Mouse (Mus musculus): ENCODE measurements around the gene Tmem176b. TPM values are rescaled to one million over a fixed set of nuclear protein-coding genes. Genes with fewer than 3 reads are reported as not detected.
"Not testable (repeated sequence)": the region's sequence is repeated elsewhere in the genome, so short reads cannot be mapped to it uniquely, and the experiment has no call there.

Tmem176b gene
- polyA plus RNA-seq, 1 experiment: 92.9 TPM

GRCm38 (mm10) chr6:48838321-48839080, 2.8 kb downstream of the Tmem176b start:
- no peak for DNase-seq (ENCODE audit: low read depth)

GRCm38 (mm10) chr6:48837516-48837915, 3.8 kb downstream of the Tmem176b start:
- no peak for DNase-seq (ENCODE audit: low read depth)
- TF ChIP-seq CTCF (IDR thresholded peaks at IDR 0.05; ENCODE audit: borderline replicate concordance, extremely low read depth, insufficient read depth, insufficient read length) (no peak), POLR2A (IDR thresholded peaks at IDR 0.05; ENCODE audit: borderline replicate concordance, extremely low read depth, insufficient read depth, insufficient read length, poor library complexity, severe bottlenecking) (no peak)

More at GRCm38 (mm10) chr6:48838321-48839080, 2.8 kb downstream of the Tmem176b start:
- TF ChIP-seq CTCF (IDR thresholded peaks at IDR 0.05; ENCODE audit: borderline replicate concordance, extremely low read depth, insufficient read depth, insufficient read length): no peak
- TF ChIP-seq POLR2A (IDR thresholded peaks at IDR 0.05; ENCODE audit: borderline replicate concordance, extremely low read depth, insufficient read depth, insufficient read length, poor library complexity, severe bottlenecking): no peak

- TF ChIP-seq CTCF (IDR thresholded peaks at IDR 0.05; ENCODE audit: borderline replicate concordance, extremely low read depth, insufficient read depth, insufficient read length) (no peak), POLR2A (IDR thresholded peaks at IDR 0.05; ENCODE audit: borderline replicate concordance, extremely low read depth, insufficient read depth, insufficient read length, poor library complexity, severe bottlenecking) (no peak)
- DNase-seq (ENCODE audit: low read depth): no peak
Measured at GRCm38 (mm10) chr6:48836146-48836545, 5.2 kb downstream of the Tmem176b start.

- DNase-seq (ENCODE audit: low read depth): no peak
- TF ChIP-seq POLR2A (IDR thresholded peaks at IDR 0.05; ENCODE audit: borderline replicate concordance, extremely low read depth, insufficient read depth, insufficient read length, poor library complexity, severe bottlenecking) (no peak), CTCF (IDR thresholded peaks at IDR 0.05; ENCODE audit: borderline replicate concordance, extremely low read depth, insufficient read depth, insufficient read length) (no peak)
Measured at GRCm38 (mm10) chr6:48835241-48835640, 6.1 kb downstream of the Tmem176b start.

- TF ChIP-seq POLR2A (IDR thresholded peaks at IDR 0.05; ENCODE audit: borderline replicate concordance, extremely low read depth, insufficient read depth, insufficient read length, poor library complexity, severe bottlenecking) (no peak), CTCF (IDR thresholded peaks at IDR 0.05; ENCODE audit: borderline replicate concordance, extremely low read depth, insufficient read depth, insufficient read length) (no peak)
- no peak for DNase-seq (ENCODE audit: low read depth)
Measured at GRCm38 (mm10) chr6:48833515-48833914, 7.8 kb downstream of the Tmem176b start.

- TF ChIP-seq POLR2A (IDR thresholded peaks at IDR 0.05; ENCODE audit: borderline replicate concordance, extremely low read depth, insufficient read depth, insufficient read length, poor library complexity, severe bottlenecking) (no peak), CTCF (IDR thresholded peaks at IDR 0.05; ENCODE audit: borderline replicate concordance, extremely low read depth, insufficient read depth, insufficient read length) (no peak)
- DNase-seq (ENCODE audit: low read depth): no peak
Measured at GRCm38 (mm10) chr6:48832426-48832825, 8.9 kb downstream of the Tmem176b start.

DNA sequence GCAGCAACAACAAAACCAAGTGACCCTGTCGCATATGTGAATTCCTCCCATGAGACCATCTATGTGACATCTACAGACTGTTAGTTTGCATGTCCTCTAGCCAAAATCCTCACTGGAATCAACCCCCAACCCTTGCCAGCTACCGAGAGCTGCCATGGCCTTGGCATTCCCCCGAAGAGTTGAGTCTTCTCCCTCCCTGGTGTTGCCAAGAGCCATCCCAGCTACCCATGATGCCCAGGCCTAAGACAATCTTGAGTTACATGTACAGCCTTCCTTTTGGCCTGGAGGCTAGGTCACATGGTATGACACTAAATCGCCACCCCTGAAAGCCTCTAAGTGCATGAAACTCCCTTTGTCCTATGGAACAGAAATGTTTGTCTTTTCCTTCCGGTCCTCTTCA, 10.2 kb downstream of the Tmem176b start:
- TF ChIP-seq CTCF (IDR thresholded peaks at IDR 0.05; ENCODE audit: borderline replicate concordance, extremely low read depth, insufficient read depth, insufficient read length) (no peak), POLR2A (IDR thresholded peaks at IDR 0.05; ENCODE audit: borderline replicate concordance, extremely low read depth, insufficient read depth, insufficient read length, poor library complexity, severe bottlenecking) (no peak)
- DNase-seq (ENCODE audit: low read depth): no peak

DNA sequence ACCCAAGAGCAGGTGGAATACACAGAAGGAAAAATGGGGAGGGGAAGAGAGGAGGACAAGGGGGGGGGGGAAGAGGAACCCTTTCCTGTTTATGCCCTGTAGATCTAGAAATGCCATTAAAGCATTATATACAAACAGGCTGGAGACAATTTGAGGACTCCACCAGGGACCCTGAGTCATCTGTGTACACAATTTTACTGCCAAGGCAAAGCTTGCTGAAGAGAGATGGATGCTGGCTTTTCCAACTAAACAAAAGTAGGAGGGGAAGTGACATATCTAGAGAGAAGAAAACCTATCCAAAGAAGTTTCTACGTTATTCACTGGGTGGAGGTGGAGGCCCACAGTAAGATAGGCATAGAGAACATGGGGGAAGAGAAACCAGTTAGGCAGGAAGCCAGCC, 11.1 kb downstream of the Tmem176b start:
- no peak for DNase-seq (ENCODE audit: low read depth)

DNA sequence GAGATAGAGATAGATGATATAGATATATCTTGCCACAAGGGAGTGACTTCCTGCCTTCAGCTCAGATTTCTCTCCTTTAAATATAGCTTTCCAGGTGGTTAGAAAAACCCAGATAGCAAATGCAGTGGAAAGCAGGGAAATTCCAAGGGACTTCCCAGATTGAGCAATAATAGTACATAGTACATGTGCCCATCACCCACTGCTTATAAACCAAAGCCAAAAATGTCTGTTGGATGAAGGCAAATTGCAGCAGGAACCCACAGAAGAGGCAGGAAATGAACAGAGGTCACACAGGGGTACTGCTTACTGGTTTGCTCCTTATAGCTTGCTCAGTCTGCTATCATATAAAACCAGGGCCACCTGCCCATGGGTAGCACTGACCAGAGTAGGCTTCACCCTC, 11.6 kb downstream of the Tmem176b start:
- no peak for DNase-seq (ENCODE audit: low read depth)
- TF ChIP-seq POLR2A (IDR thresholded peaks at IDR 0.05; ENCODE audit: borderline replicate concordance, extremely low read depth, insufficient read depth, insufficient read length, poor library complexity, severe bottlenecking): no peak
- TF ChIP-seq CTCF (IDR thresholded peaks at IDR 0.05; ENCODE audit: borderline replicate concordance, extremely low read depth, insufficient read depth, insufficient read length): no peak

More for the DNA sequence above, 11.1 kb downstream of the Tmem176b start:
- TF ChIP-seq POLR2A (IDR thresholded peaks at IDR 0.05; ENCODE audit: borderline replicate concordance, extremely low read depth, insufficient read depth, insufficient read length, poor library complexity, severe bottlenecking) (no peak), CTCF (IDR thresholded peaks at IDR 0.05; ENCODE audit: borderline replicate concordance, extremely low read depth, insufficient read depth, insufficient read length) (no peak)

DNA sequence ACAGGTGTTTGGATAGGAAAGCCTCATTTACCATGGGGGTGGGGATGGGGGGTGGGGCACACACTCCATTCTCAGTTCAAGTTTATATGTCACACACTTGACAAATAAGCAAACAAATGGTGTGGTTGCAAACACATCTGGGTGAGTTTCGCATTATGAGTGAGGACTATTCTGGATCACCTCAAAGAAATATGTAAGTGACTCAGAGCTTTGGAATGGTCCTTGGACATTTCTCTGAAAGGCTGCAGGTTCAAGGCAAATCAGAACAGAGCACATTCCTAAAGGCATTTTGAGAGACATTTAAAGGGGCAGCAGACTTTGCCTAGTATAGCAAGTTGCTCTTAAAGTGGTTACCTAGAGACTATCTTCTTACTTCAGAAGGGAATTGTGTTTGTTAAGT, 12.3 kb downstream of the Tmem176b start:
- DNase-seq (ENCODE audit: low read depth): no peak
- TF ChIP-seq POLR2A (IDR thresholded peaks at IDR 0.05; ENCODE audit: borderline replicate concordance, extremely low read depth, insufficient read depth, insufficient read length, poor library complexity, severe bottlenecking) (no peak), CTCF (IDR thresholded peaks at IDR 0.05; ENCODE audit: borderline replicate concordance, extremely low read depth, insufficient read depth, insufficient read length) (no peak)

DNA sequence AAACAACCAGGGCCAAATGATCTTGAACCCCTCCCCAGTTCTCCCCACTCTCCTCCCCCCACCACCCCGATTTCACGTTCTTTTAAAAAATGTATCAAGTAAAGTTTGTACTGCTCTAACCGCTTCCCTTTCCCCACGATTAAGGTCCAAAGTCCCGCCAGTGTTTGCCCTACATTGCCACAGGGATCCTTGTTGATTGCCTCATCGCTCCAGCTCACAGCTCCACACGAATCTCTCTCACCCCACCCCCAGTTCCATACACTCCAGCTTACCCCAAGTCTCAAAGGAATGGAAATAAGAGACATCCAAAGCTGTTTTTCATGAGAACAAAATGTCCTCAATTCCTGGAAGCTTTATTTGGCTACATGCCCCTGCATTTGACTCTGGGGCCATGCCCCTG, 16.3 kb downstream of the Tmem176b start:
- TF ChIP-seq CTCF (IDR thresholded peaks at IDR 0.05; ENCODE audit: borderline replicate concordance, extremely low read depth, insufficient read depth, insufficient read length): no peak
- TF ChIP-seq POLR2A (IDR thresholded peaks at IDR 0.05; ENCODE audit: borderline replicate concordance, extremely low read depth, insufficient read depth, insufficient read length, poor library complexity, severe bottlenecking): no peak
- DNase-seq (ENCODE audit: low read depth): no peak

- not testable (repeated sequence) for DNase-seq (ENCODE audit: low read depth)
Measured at GRCm38 (mm10) chr6:48821991-48822785, 19.1 kb downstream of the Tmem176b start.

Data from brain, embryonic 14.5 days (tissue).